Mouse (Mus musculus): ENCODE results near the gene Fam89b. TPM values are rescaled to one million over a fixed set of nuclear protein-coding genes. Genes with fewer than 3 reads are reported as not detected.

Fam89b gene
- polyA plus RNA-seq, 1 experiment, result 312 TPM

DNA sequence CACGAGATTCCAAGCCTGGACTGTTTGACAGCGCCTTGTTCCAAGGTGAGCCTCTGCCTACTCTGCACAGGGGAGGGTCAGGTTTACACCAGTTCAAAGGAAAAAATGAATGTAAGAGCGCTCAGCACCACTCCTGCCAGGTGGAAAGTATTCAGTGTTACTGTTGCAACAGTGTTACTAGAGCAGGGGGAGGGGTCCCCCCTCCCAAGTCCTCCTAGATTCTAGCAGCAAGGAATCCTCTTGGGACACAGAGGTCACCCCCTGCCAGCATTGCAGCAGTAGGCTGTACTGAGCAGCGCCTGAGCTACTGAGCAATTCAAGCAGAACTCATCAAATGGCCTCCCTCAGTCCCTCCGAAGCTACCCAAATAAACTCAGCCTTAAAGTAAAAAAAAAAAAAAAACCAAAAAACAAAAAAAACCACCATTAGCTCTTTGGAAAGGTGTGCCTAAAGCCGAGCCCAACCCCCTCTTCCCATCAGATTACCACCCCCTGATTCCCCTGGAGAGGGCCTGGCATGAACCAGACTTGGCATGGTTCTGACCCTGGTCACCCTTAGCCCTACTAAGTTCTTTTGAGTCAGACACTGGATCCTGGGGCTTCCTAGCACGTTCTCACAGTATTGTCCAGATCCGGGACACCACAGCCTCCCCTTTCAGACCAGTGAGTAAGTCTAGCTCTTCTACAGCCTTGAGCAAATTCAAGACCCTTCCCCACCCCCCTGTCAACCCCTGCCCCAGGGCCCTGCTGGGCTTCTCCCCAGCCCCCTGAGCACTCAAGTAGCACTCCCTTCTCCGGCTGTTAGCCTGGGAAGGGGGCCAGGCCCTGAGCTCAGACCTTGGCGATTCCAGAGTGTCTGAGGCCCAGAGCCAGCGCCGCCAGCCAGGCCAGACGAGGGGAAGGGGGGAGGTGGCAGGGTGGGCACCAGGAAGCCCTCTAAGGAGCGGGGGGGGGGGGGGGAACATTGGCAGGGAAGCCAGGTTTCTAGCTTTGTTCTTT is 11.2 kb upstream of the Fam89b start, which contains the start of gene Ltbp3:
Ltbp3 (plus strand) TSS at position 585 of the 998 bp plus-strand sequence.
- Histone ChIP-seq H3K27me3 (ENCODE audit: control insufficient read depth, insufficient read depth, low read length) (peaks cover 21% of the 10 kb centered on the region; the same call in 1 of the 2 replicates), H3K4me1 (replicated peaks; ENCODE audit: control insufficient read depth, insufficient read depth, low read length) (0 out of 2 replicates have a peak, but pooled peaks cover 3% of the 10 kb centered on the region), H3K4me3 (ENCODE audit: control insufficient read depth, insufficient read depth, low read length) (no peak within 1 kb of the TSS), H3K36me3 (ENCODE audit: control insufficient read depth, insufficient read depth, low read length) (no peaks in the 10 kb centered on the region), H3K27ac (ENCODE audit: control insufficient read depth, insufficient read depth, low read length) (no peak within 1 kb of the TSS)
- no peak for DNase-seq
- TF ChIP-seq POLR2A (IDR thresholded peaks at IDR 0.05; ENCODE audit: control insufficient read depth, extremely low read depth, insufficient read depth, low read length, poor library complexity) (no peak), CTCF (IDR thresholded peaks at IDR 0.05; ENCODE audit: borderline replicate concordance, control insufficient read depth, extremely low read depth, insufficient read depth, low read length, poor library complexity) (no peak)
- WGBS, result 83% methylated on average over 14 of the region's 14 CpGs

DNA sequence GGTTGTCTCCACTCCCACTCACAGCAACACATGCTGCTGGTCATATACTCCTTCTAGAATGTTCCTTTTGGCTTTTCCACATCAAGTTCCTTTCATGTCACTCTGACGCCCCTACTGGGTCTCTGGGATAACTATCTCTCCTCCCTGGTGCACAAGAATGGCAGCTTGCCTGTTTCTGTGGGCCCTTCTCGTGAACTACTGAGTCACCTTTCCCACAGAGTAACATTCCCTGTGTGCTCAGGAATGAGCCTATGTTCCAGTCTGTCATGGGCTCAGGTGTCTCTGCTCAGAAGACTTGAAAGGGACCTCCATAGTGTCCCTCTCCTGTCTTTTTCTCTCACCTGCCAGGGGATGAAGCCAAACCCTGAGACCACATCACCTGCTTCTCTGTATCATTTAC is 10.0 kb upstream of the Fam89b start:
- no peak for TF ChIP-seq CTCF (IDR thresholded peaks at IDR 0.05; ENCODE audit: borderline replicate concordance, control insufficient read depth, extremely low read depth, insufficient read depth, low read length, poor library complexity)
- TF ChIP-seq POLR2A (IDR thresholded peaks at IDR 0.05; ENCODE audit: control insufficient read depth, extremely low read depth, insufficient read depth, low read length, poor library complexity), result no peak
- 83% methylated on average over 2 of the region's 2 CpGs for WGBS
- Histone ChIP-seq H3K4me3 (ENCODE audit: control insufficient read depth, insufficient read depth, low read length) (no peak overlapping the region), H3K27ac (ENCODE audit: control insufficient read depth, insufficient read depth, low read length) (no peak overlapping the region), H3K4me1 (replicated peaks; ENCODE audit: control insufficient read depth, insufficient read depth, low read length) (0 out of 2 replicates have a peak, but pooled peaks cover 3% of the 10 kb centered on the region), H3K27me3 (ENCODE audit: control insufficient read depth, insufficient read depth, low read length) (peaks cover 21% of the 10 kb centered on the region; the same call in 1 of the 2 replicates), H3K36me3 (ENCODE audit: control insufficient read depth, insufficient read depth, low read length) (no peaks in the 10 kb centered on the region)
- DNase-seq, result no peak

DNA sequence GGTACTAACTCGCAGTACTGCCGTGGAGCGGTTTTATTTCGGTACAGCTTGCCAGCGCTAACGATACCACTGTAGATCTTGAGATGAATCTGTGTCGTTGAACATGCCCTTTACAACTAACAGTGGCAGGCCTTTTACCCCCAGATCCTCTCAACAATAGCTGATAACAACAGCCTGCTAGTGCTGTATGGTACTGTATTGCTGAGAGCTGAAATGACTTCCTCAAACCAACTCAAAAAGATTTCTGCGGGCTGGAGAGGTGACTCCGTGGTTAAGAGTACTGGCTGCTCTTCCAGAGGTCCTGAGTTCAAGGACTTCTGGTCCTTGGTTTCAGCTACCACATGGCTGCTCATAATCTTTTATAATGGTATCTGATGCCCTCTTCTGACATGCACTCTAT is 4.9 kb upstream of the Fam89b start:
- 63% methylated on average over 9 of the region's 9 CpGs for WGBS
- no peak for DNase-seq
- Histone ChIP-seq H3K27me3 (ENCODE audit: control insufficient read depth, insufficient read depth, low read length) (no peaks in the 10 kb centered on the region; the same call in 1 of the 2 replicates), H3K27ac (ENCODE audit: control insufficient read depth, insufficient read depth, low read length) (no peak overlapping the region), H3K36me3 (ENCODE audit: control insufficient read depth, insufficient read depth, low read length) (no peaks in the 10 kb centered on the region), H3K4me1 (replicated peaks; ENCODE audit: control insufficient read depth, insufficient read depth, low read length) (peaks cover 15% of the 10 kb centered on the region), H3K4me3 (ENCODE audit: control insufficient read depth, insufficient read depth, low read length) (no peak overlapping the region)
- no peak for TF ChIP-seq CTCF (IDR thresholded peaks at IDR 0.05; ENCODE audit: borderline replicate concordance, control insufficient read depth, extremely low read depth, insufficient read depth, low read length, poor library complexity)
- no peak for TF ChIP-seq POLR2A (IDR thresholded peaks at IDR 0.05; ENCODE audit: control insufficient read depth, extremely low read depth, insufficient read depth, low read length, poor library complexity)

DNA sequence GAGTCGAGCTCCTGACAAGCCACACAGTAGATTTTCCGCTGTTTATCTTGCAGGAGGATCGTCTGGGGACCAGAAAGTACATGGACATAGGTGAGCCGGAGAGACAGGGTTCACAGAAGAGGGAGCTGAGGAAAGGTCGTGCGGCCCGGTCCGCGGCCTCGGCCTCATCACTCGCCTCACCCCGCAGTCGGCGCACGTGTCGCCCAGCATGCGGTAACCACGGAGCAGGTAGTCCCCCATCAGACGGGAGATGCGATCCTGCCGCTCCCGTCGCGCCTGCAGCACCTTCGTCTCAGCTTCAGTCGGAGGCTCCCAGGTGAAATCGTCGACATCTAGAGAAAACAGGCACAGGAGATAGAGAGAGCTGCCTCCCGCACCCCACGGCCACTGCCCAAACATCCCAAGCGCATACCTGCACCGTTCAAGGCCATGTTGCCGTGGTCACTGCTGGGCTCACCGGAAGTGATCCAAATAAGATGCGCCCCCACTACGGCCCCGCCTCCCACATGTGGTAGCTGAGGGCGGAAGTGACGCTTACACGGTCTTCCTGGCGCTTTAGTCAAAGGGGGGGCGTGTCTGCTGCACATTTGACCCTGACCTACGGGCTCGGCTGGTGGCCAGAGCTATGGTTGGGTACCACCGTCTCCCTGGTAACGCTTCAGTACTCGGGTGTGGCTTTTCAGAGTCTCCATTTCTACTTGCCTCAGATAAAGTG is 2.0 kb upstream of the Fam89b start:
- no peaks in the 10 kb centered on the region for H3K36me3 ChIP-seq (ENCODE audit: control insufficient read depth, insufficient read depth, low read length)
- H3K27ac ChIP-seq (ENCODE audit: control insufficient read depth, insufficient read depth, low read length), result no peak overlapping the region
- peaks cover 37% of the 10 kb centered on the region for H3K4me1 ChIP-seq (replicated peaks; ENCODE audit: control insufficient read depth, insufficient read depth, low read length)
- peak overlapping the region; percentile 89 for H3K4me3 ChIP-seq (ENCODE audit: control insufficient read depth, insufficient read depth, low read length)
- TF ChIP-seq POLR2A (IDR thresholded peaks at IDR 0.05; ENCODE audit: control insufficient read depth, extremely low read depth, insufficient read depth, low read length, poor library complexity) (no peak), CTCF (IDR thresholded peaks at IDR 0.05; ENCODE audit: borderline replicate concordance, control insufficient read depth, extremely low read depth, insufficient read depth, low read length, poor library complexity) (peak; percentile 46; the same call in 1 of the 2 replicates)
- H3K27me3 ChIP-seq (ENCODE audit: control insufficient read depth, insufficient read depth, low read length), result no peaks in the 10 kb centered on the region
- DNase-seq, result peak; percentile 86
- WGBS, result 1% methylated on average over 47 of the region's 47 CpGs

DNA sequence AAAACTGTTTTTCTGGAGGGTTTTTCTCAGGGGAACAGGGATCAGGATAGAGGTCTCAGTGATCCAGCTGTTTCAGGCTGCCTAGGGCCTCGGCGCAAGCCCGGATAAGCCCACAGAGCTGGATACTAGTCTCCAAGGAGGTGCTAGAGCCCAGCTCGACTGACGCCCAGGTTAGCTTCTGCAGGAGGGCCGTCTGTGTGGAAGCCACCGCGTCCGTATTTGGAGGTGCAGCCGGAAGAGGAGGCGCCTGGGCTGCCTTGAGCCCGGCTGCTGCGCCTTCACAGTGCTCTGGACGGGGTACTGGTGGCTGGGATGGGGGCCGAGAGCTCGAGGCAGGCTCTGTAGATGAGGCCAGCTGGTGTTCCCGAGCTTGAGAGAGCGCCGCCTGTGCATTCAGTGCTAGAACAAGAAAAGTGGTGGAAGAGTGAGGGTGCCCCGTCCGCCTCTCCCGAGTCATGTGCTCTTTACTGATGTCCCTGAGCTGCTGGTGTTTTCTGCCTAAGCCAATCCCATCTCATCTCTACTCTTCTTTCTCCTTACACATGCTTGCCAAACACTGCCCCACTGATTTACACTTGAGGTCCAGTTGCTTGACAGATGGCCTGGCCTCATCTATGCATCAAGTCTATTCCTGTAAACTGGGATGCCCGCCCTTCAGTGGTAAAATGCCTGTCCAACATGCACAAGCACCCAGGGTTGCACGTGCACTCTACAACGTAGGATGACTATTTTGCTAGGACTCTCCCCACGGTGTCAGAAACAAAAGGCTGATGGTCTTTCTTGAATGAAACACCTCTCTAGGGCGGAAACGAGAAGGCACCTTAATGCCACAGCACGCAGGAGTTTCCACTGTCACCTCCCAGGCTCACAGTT is 1.1 kb upstream of the Fam89b start:
- TF ChIP-seq CTCF (IDR thresholded peaks at IDR 0.05; ENCODE audit: borderline replicate concordance, control insufficient read depth, extremely low read depth, insufficient read depth, low read length, poor library complexity) (no peak), POLR2A (IDR thresholded peaks at IDR 0.05; ENCODE audit: control insufficient read depth, extremely low read depth, insufficient read depth, low read length, poor library complexity) (no peak)
- Histone ChIP-seq H3K36me3 (ENCODE audit: control insufficient read depth, insufficient read depth, low read length) (no peaks in the 10 kb centered on the region), H3K27me3 (ENCODE audit: control insufficient read depth, insufficient read depth, low read length) (no peaks in the 10 kb centered on the region), H3K27ac (ENCODE audit: control insufficient read depth, insufficient read depth, low read length) (no peak overlapping the region), H3K4me1 (replicated peaks; ENCODE audit: control insufficient read depth, insufficient read depth, low read length) (peaks cover 43% of the 10 kb centered on the region), H3K4me3 (ENCODE audit: control insufficient read depth, insufficient read depth, low read length) (peak overlapping the region; percentile 89)
- 87% methylated on average over 29 of the region's 29 CpGs for WGBS
- DNase-seq, result peak; percentile 55

Data from thymus, adult 2 months (tissue).